Mouse (Mus musculus) adrenal gland, adult 2 months (tissue): ENCODE data around the gene Sirpa. TPM values are rescaled to one million over a fixed set of nuclear protein-coding genes. Genes with fewer than 3 reads are reported as not detected.

ENCODE experiments used
- DNase-seq: peaks from one replicate; pipeline ENCODE4 v3.0.0; 2021
- polyA plus RNA-seq: library from polyadenylated mRNA; depleted of rRNA; stranded (reverse); fragments of >200 nt; gene quantifications from 2 replicates; pipeline ENCODE4 v1.2.3, GENCODE M21; 2012
- total RNA-seq, 2 experiments: library from RNA; stranded (reverse); gene quantifications; 2 replicates each; pipeline ENCODE4 v1.2.3; 2021

The Sirpa gene
- total and polyA plus RNA-seq, 3 experiments: 46.8 to 111 (median 76.2) TPM

DNA sequence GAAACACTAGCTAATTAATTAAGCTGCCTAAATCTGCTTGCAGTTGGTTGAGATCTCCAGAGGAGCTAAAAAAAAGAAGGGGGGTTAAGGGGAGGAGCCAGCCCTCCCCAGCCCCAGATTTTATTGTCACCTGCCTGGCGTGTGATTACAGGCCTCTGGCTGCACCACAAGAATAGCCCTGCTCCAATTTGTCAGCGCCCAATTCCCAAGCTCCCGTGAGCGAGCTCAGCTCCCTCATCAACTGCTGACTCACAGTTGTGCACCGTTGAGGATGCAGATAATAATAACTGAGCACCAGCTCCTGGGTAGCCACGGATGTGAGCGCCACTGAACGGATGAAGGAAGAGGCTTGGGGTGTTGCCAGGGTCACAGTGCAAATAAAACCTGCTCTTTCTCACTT is 13.6 kb downstream of the Sirpa start:
- DNase-seq: no peak

GRCm38 (mm10) chr2:129606899-129607298 is 14.3 kb downstream of the Sirpa start:
- DNase-seq: no peak

DNA sequence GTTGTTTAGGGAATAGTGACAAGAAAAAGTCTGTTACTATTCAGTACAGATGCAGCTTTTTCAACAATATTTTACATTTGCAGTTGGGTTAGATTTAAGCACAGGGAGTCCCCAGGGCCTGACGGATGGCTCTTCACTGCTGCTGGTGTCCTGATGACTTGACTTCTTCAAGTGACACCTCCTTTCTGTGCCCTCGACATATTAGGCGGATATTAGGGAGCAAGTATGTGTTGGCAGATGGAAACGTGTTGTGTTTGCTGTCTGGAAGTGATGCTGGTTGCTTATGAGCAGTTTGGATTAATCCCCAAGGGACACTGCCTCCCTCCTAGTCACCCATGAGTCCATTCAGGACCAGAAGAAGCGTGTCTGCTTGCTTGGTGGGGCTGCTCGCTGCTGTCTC is 21.3 kb downstream of the Sirpa start:
- no peak for DNase-seq

DNA sequence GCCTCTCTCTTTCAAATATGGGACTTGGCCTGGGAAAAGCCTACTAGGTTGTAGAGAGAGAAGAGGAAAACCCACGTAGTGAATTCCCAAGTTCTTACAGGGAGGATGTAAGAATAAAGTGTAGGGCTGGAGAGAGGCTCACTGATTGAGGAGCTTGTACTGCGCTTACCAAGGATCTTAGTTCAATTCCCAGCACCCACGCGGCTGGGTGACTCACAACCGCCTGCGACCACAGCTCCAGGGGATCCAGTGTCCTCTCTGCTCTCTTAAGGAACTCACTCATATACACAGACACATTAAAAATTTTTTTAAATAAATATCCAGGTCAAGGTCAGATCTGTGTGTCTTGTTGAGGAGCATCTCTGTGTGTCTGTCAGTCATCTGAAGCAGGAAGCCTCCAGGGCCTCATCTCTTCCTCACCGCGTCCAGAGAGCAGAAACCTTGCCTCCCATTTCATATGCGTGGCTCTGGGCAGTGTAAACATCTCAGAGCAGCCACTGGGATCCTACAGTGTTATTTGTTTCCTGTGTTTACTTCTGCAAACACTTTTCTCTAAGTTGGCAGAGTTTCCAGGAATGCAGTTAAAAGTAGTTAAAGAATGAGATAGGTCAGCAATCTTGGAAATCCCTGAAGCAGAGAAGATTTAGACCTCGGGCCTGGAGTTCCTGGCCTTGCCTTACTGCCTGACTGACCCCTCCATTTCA is 22.0 kb downstream of the Sirpa start:
- DNase-seq: no peak

DNA sequence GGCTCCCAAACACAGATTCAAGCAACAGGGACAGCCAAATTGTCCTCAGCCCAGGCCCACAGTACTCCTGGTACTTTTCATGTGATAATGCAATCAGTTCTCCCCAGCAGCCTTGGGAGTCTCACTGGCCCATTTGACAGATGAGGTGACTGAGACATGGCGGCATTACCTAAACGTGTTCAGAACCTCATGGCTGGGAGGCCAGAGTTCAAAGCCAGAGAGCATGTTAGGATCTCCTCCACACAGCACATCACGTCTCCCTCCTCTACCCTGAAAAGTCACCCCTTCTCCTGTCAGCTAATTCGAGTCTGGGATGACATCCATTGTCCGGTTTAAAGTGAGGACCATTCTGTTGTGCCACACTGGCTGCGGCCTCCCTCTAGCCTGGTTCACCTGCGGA is 27.5 kb downstream of the Sirpa start:
- no peak for DNase-seq

GRCm38 (mm10) chr2:129620881-129621280 is 28.2 kb downstream of the Sirpa start:
- no peak for DNase-seq

DNA sequence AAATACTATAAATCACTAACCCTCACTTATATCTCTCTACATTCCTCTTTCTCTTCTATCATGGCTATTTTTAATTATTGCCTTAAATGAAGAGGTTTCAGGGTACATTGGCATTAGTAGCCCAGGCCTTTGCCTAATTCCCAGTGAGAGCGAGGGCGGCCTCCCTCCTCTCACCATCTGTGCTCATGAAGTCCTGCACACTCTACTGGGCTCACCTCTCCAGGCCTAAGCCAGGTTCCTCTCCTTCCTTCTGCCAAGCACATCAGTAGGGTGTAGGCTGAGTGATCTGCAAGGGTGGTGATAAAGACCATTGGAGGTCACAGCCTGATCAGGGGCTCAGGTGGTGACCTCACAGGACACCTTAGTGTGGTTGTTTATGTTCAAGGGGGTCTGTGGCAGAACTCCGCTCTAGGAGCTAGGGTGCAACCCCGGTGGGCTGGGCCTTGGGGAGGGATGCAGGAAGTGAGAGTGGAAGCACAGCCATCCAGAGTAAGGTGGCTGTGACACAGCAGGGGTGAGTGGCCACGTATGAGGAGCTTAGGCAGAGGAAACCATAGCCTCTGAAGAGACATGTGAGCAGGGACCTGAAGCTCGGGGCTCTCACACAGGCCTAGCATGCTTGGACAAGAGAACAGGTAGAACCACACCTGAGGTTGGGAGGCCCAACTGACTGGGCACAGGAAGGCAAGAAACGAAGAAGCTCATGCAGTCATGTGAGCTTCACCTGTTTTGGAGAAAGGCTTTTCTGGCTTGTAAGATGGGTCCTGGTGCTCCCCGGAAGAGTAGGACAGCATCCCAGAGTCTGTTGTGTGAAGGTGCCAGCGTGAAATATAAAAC is 29.2 kb downstream of the Sirpa start:
- no peak for DNase-seq

DNA sequence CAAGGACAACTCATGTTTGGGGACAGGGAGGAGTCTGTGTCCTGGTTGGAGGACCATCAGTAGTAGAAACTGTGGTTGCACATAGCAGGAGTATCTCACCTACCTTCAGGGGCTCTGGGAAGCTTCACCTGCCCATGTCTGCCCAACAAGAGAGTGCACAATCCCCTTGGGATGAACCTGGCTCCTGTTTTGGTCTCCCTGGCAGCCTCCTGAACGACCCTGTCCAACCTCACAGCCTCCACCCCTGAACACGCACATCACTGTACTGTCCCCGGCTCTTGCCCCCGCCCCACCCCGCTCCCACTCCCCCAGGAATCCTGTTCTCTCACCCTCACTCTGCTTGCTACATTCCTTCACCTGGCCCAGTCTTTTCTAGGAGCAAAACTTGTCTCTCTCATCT is 30.3 kb downstream of the Sirpa start:
- DNase-seq: no peak

DNA sequence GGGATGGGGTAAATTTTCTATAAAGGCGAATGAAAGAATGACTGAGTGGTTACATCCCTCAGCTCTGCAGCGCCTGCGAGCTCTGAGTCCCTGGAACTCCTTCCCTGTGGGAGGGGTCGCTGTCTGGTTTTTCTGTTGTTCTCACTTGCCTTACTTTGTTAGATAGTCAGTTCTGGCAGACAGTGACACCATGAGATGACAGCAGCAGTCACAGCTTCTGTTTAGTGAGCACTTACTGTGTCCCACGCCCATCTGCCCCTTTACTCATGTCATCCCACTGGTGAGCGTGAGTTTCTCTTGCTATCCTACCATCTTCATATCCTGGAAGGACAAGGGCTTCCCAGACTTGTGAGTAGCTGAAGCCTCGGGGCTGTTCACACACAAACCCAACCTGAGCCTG is 31.1 kb downstream of the Sirpa start:
- DNase-seq: no peak

- no peak for DNase-seq
These were observed 31.7 kb downstream of the Sirpa start for GRCm38 (mm10) chr2:129624246-129624918.

GRCm38 (mm10) chr2:129624956-129625355 is 32.3 kb downstream of the Sirpa start:
- no peak for DNase-seq

DNA sequence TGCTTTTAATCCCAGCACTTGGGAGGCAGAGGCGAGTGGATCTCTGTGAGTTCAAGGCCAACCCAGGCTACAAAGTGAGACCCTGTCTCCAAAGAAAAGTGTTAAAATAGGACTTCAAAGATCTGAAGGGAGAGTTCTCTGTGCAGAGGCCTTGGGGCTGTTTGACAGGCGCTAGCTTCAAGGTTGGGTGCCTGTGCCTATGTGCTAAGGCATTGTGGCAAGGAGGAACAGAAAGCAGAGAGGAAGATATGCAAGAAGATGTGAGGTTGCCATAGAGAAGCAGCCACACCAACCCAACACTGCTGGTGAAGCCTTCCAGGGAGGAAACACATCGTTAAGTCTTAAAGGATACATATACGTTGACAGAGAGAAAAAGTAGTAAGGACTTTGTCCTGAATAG is 33.2 kb downstream of the Sirpa start:
- no peak for DNase-seq

DNA sequence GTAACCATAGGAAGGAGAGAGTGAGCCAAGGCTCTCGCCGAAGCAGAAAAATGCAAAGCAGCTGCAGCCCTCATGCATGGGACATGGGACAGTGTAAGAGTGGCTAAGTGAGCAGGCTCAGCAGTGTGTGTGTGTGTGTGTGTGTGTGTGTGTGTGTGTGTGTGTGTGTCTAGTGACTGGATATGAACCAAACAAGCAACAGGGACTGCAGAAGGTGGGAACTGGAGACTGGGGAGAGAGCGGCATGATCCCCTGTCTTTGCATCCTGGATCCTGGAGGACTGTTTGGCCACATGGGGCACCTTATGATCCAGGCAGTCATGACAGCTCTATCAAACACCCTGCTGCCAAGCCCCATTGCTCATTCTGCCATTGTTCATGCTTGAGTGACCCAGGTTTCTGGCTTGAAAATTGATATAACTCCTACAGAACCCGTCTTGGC is 34.0 kb downstream of the Sirpa start:
- no peak for DNase-seq

- no peak for DNase-seq
These were observed 34.5 kb downstream of the Sirpa start for GRCm38 (mm10) chr2:129627133-129627532.

- DNase-seq: no peak
These were observed 35.2 kb downstream of the Sirpa start for GRCm38 (mm10) chr2:129627811-129628210.

DNA sequence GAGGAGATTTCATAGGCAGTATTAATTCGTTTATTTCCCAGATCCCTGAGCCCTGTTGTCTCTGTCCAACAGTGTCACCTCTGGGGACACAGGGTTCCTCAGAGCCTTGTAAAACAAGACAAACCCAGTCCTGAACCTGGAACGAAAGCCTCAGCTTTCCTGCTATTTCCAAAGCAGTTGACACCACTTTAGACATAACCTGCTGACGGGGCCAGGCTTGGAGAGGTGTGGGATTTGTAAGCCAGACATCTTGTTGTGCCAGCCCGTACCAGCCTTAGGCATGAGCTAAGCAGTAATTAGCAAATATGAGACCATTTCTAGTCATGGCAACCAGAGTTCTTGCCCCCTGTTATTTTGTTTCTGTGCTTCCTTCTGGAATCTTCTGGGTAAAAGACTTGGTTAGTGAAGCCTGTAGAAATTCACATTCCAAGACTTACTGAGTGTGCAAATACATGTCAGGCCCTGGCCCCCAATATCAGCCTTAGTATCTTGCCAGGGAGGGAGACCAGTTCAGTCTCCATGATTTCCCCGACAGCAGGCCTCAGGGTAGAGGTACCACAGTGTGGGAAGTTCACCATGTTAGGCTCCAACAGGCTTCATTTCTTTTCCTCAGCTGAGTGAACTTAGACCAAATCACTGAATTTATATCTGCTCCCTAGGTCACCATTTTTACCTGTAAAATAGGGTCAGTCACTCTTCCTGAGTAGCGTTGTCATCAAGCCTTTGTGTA is 36.0 kb downstream of the Sirpa start:
- no peak for DNase-seq

GRCm38 (mm10) chr2:129629786-129630531 is 37.3 kb downstream of the Sirpa start:
- DNase-seq: no peak

DNA sequence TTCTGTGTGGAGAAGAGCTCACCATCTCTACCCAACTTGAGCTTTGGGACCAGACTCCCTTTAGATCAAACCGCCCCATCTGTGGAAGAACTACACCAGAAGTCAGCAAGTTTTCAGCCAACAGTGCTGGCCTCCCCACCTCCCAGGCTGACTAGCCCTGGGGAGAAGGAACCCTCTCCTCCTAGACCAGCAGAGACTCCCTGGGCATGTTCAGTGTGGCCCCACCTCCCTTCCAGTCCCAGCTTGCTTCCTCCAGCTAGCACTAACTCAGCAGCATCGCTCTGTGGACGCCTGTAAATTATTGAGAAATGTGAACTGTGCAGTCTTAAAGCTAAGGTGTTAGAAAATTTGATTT is 37.9 kb downstream of the Sirpa start:
- no peak for DNase-seq

GRCm38 (mm10) chr2:129630978-129631660 is 38.5 kb downstream of the Sirpa start:
- peak; percentile 51 for DNase-seq

DNA sequence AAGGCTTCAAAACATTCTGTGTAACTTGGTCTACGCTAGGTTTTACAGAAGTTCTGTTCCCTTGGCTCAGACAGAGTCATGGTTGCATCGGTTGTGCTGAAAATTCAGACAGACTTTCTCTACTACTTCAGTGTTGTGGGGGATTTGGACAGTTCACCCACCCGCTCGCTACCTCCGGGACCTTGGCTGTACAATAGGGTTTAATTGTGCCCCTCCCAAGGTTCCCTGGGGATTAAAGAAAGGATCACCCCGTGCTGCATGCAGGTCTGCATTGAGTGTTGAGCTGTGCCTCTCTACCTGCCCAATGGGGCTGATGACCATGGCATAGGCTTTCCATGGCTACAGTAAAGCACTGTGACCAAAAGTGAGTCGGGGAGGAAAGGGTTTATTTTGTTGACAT is 39.7 kb downstream of the Sirpa start:
- DNase-seq: no peak
